Mouse (Mus musculus) gonadal fat pad, adult 2 months (tissue): ENCODE results near the gene Myl9. TPM values are rescaled to one million over a fixed set of nuclear protein-coding genes. Genes with fewer than 3 reads are reported as not detected.
"Not testable (repeated sequence)": the region's sequence is repeated elsewhere in the genome, so short reads cannot be mapped to it uniquely, and the experiment has no call there.

Experiments used
- DNase-seq: peaks from one replicate; pipeline ENCODE4 v3.0.0-alpha.2; 2012; ENCODE audit warnings: low read depth
- polyA plus RNA-seq: library from polyadenylated mRNA; depleted of rRNA; stranded (reverse); fragments of >200 nt; gene quantifications from 2 replicates; pipeline ENCODE4 v1.2.3, GENCODE M21; 2012

Myl9 gene
- polyA plus RNA-seq, 1 experiment, result 563 TPM

DNA sequence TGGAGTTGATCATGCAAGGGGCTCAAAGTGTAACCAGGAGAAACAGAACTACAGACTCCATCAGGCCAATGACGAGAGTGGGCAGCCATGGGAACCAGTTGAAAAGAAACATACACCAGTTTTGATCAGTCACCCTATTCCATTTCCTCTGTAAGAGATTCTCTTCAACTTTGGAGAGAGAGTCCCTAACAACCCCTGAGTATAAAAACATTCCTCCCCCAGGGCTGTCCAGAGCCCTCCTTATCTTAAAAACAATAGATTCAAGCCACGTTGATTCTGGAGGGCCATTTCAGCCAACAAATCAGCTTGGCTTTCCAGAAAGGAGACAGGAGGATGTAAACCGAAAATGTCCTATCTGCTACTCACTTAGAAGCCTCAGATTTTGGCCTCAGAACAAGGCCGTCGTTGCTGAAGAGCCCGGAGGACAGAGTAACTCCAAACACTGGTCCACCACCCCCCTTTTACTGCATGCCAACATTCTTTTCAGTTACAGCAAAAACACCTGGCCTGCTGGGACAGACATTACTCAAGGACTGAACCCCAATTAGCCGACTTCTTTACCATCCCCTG lies 8.9 kb downstream of the Myl9 start:
- DNase-seq, result no peak

DNA sequence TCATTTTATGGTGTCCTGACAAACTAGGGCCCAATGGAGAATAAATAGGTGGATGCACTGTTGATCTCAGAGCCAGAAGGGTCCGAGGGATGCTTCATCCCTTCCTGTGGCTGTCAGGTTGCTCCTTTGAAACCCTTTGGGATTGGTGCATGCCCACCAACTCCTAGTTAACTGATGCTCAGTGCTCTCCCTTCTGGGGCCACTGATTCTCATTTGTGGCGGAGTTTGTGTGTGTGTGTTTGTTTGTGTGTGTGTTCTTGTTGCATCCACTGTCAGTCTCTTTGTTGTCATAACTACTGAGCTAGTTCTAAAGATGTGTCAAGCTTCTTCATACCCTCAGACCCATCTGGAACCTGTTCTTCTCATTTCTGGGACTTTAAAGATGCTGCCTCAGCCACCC lies 9.7 kb downstream of the Myl9 start:
- no peak for DNase-seq

GRCm38 (mm10) chr2:156786369-156786768 lies 11.1 kb downstream of the Myl9 start:
- DNase-seq, result not testable (repeated sequence)

- DNase-seq, result no peak
Observed at GRCm38 (mm10) chr2:156787090-156787775, 12.0 kb downstream of the Myl9 start.

DNA sequence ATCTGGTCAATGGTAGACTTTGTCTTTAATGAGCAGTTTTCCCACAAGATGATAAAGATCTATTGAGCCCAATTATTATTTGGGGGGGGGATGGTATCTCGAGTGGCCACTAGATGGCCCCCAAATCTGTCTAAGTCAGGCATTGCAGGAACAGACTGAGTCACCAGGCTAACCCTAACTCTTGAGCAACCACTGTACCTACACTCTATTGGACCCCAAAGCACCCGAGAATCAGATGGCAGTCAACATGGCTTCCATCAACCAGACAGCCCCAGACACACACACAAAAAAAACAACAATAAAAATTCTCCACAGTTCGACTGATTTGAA lies 12.5 kb downstream of the Myl9 start:
- DNase-seq, result no peak

DNA sequence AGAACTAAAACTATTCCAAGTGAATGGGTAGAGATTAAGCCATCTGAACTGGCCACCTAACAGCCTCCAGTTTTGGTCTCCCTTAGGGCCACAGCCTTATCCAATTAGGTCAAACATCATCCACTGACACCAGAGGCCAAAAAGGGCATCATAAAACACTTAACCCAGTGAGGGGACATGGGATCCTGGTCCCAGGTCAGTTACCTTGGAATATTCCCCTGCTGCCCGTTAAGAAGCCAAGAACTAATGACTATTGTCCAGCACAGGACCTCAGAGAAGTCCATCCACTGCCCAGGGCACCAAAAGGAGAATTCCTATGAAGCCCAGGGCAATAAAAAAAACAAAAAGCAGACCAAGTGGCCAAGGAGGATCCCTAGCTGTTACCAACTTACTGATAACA lies 13.6 kb downstream of the Myl9 start:
- no peak for DNase-seq

- no peak for DNase-seq
Observed at GRCm38 (mm10) chr2:156798516-156798915, 23.3 kb downstream of the Myl9 start.

DNA sequence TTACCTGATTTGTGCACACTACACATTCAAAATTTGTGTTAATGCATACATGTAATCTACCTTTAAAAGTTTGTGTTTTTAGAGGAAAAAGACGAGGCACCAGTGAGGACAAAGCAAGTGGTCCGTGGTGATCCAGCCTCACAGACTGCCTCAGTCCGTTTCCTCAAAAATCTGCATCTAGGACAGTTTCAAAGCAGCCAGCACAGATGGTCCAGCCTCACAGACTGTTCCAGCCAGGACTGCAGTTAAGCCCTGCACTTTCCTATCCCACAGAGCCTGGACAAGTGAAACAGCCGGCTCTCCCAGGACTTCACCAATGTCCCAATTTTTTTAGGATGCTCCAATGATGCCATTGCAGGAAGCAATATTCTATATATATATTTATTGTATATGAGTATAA lies 25.8 kb downstream of the Myl9 start:
- DNase-seq, result no peak

GRCm38 (mm10) chr2:156802116-156802515 lies 26.9 kb downstream of the Myl9 start:
- DNase-seq, result not testable (repeated sequence)

DNA sequence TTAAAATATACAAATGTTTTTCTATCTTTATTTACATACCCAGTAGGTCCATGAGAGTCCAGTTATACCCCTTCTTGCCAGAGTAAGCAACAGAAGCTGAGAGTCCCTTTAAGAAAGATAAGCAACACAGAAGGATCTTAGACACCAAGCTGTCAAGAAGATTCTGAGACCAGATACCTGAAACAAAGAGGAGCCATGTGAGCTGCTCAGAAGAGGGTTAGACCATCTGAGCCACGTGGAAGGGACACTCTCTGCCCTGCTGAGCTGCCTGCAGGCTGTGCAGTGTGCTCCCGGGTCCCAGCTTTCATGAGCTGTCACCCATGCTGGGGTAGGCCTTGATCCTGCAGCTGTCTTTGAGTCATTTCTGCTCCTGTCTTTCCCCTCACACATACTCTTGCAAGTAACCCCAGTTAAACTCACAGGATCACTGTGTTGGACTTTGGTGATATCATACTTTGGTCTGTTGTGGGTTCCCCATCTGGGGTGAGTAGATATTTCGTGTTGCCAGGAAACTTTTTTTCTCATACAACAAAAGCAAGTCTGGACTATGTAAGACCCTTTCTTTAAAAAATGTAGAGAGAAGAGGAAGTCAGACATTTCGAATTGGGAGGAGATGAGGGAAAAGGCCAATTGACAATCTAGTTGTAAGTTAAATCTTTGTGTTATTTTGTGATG lies 28.6 kb downstream of the Myl9 start:
- DNase-seq, result no peak

DNA sequence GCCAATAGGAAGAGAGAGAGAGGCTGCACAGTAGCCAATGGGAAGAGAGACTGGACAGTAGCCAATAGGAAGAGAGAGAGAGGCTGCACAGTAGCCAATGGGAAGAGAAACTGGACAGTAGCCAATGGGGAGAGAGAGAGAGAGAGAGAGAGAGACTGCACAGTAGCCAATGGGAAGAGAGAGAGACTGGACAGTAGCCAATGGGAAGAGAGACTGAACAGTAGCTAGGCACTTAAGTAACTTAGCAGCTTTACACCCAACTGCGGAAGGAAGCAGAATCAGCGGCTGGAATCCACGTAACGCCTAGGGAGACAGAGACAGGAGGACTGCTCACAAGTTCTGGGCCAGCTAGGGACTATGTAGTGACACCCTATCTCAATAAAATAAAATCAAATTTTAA lies 29.4 kb downstream of the Myl9 start:
- DNase-seq, result no peak

DNA sequence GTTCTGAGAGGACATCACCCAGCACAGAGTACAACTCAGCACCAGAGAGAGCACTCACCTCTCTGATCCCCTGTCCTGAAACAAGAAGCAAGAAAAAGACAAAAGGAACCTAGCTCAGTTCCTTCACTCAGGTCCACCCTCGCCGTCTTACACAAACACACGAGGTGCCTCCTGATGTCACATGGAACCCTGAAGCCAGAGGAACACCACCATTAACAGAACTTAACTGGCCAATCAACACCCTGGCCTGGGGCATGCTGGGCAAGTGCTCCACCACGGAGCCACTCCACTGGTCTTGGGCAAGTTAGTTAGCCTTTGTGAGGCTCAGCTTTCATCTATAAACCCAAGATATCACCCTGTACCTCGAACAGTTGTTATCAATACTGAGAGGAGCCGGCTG lies 31.7 kb downstream of the Myl9 start:
- DNase-seq, result no peak

DNA sequence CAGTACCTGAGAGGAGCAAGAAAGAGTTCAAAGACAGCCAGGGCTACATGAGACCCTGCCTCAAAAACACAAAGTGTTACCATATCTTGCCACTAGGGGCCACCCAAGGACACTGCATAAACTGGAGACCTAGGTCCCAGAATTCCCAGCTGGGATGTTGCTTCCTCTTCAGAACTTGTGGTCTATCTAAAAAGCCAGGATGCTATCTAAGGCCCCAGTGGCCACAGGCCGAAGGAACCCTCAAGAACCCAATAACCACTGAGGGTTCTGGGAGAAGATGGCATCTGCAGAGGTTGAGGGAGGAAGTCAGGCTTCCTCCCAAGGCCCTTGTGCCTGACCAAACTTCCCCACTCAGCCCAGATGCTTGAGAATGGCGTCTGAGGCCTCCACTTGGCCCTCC lies 34.4 kb downstream of the Myl9 start:
- no peak for DNase-seq

- no peak for DNase-seq
Observed at GRCm38 (mm10) chr2:156810716-156811115, 35.5 kb downstream of the Myl9 start.

DNA sequence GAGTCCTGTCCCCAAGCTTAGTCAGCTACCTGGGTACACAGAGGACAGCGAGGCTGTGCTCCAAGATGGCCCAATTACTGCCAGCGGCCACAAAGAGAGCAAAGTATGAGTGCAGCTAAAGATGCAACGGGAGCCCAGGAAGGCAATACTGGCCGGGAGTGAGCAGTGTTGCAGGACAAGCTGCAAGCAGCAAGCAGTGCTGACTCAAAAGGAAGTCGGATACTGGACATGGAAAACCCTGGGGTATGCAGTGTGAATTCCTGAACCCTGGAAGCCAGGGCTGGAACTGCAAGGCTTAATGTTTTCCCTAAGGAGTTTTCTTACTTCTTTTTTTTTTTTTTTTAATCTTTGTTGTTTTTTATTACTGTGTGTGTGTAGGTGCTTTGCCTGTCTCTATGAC lies 36.3 kb downstream of the Myl9 start:
- DNase-seq, result no peak

- DNase-seq, result no peak
Observed at GRCm38 (mm10) chr2:156814344-156814801, 39.2 kb downstream of the Myl9 start.

DNA sequence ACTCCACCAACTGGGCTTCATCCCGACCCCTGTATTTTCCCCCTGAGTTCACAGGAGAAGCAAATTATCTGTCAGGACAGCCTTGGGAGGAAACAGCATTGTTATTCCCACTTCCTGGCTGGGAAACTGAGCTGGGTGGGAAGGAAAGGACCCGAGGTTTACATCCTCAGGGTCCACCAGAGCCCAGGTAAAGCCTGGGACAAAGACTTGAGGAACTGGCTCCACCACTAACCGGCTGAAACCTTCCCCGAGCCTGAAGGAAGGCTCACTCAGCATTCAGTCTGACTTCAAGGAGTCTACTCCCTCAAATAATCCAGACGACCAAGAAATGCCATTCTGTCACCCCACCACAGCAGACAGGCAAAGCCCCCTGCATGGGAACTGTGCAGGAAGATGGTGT lies 39.7 kb downstream of the Myl9 start:
- DNase-seq, result no peak

DNA sequence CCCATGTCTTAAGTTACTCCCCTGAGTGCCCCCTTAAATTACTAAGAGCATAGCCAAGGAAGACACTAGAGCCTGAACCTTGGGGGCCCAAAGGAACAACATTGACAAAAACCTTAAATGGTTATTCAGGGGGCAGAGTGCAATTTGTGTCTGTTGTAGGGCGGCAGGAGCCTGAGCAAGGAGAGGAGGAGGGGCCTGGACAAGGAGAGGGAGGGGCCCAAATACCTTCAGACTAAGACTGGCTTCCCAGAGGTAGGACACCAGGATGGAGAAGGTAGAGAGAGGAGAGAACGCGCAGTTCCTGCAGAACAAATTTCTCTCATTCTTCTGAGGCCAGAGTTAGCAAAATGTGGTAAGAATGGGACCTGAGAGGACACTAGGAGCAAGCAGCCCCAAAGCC lies 40.2 kb downstream of the Myl9 start:
- DNase-seq, result no peak

- no peak for DNase-seq
Observed at GRCm38 (mm10) chr2:156816116-156816515, 40.9 kb downstream of the Myl9 start.

- DNase-seq, result not testable (repeated sequence)
Observed at GRCm38 (mm10) chr2:156825128-156825527, 49.9 kb downstream of the Myl9 start.
